Mouse (Mus musculus): ENCODE measurements at regions not wholly inside any gene's neighbourhood (a gene's known extent, or its start where the extent isn't known, plus 50 kb on each side); places are given as distances from the start of the nearest gene placed in this dataset.

GRCm38 (mm10) chr2:173334856-173335595 lies 58.7 kb upstream of the Pmepa1 start:
- H3K27me3 ChIP-seq (ENCODE audit: control insufficient read depth, insufficient read depth, low read length): no peaks in the 10 kb centered on the region
- peak overlapping the region; percentile 6 for H3K27ac ChIP-seq
- H3K36me3 ChIP-seq (ENCODE audit: control insufficient read depth, insufficient read depth, low read length): no peaks in the 10 kb centered on the region
- peak; percentile 41 for DNase-seq
- 51% methylated on average over 15 of the region's 15 CpGs for WGBS
- H3K4me1 ChIP-seq (ENCODE audit: control insufficient read depth, insufficient read depth, low read length): peaks cover 16% of the 10 kb centered on the region
- TF ChIP-seq POLR2A (IDR thresholded peaks at IDR 0.05; ENCODE audit: insufficient read depth, low read depth, low read length) (no peak), CTCF (IDR thresholded peaks at IDR 0.05) (peak; percentile 3; the same call in 1 of the 2 replicates)
- no peaks in the 10 kb centered on the region for H3K79me2 ChIP-seq (replicated peaks; ENCODE audit: control insufficient read depth, insufficient read depth, low read length)
- intact Hi-C loops (cut with DNase I): loop anchor here (2.0 to 5.0 kb wide), 3 partner anchors 18 to 103 kb away; no protein-coding TSS in a partner anchor
- peak overlapping the region; percentile 17; the same call in 1 of the 2 replicates for H3K9ac ChIP-seq (ENCODE audit: low read depth, low read length)
- no peak overlapping the region for H3K4me3 ChIP-seq

GRCm38 (mm10) chr2:173335859-173336258 lies 59.5 kb upstream of the Pmepa1 start:
- no peaks in the 10 kb centered on the region for H3K79me2 ChIP-seq (replicated peaks; ENCODE audit: control insufficient read depth, insufficient read depth, low read length)
- no peaks in the 10 kb centered on the region for H3K27me3 ChIP-seq (ENCODE audit: control insufficient read depth, insufficient read depth, low read length)
- WGBS: under 1% methylated on average over 10 of the region's 10 CpGs
- no peaks in the 10 kb centered on the region for H3K36me3 ChIP-seq (ENCODE audit: control insufficient read depth, insufficient read depth, low read length)
- peaks cover 16% of the 10 kb centered on the region for H3K4me1 ChIP-seq (ENCODE audit: control insufficient read depth, insufficient read depth, low read length)
- TF ChIP-seq CTCF (IDR thresholded peaks at IDR 0.05) (no peak), EP300 (IDR thresholded peaks at IDR 0.05; ENCODE audit: insufficient read depth, low read depth, low read length) (peak; percentile 87)
- intact Hi-C loops (cut with DNase I): loop anchor here (2.0 to 5.0 kb wide), 4 partner anchors 17 to 104 kb away; partner anchors contain the start of gene Pmepa1
- H3K4me3 ChIP-seq: no peak overlapping the region
- DNase-seq: peak; percentile 88 to 91
- peak overlapping the region; percentile 6; the same call in 1 of the 2 replicates for H3K27ac ChIP-seq
- H3K9ac ChIP-seq (ENCODE audit: low read depth, low read length): no peak overlapping the region; the same call in 1 of the 2 replicates

- intact Hi-C loops (cut with DNase I): loop anchor here (2.0 to 5.0 kb wide), 2 partner anchors 61 to 105 kb away; partner anchors contain the start of gene Pmepa1
- Histone ChIP-seq H3K36me3 (ENCODE audit: control insufficient read depth, insufficient read depth, low read length) (no peaks in the 10 kb centered on the region), H3K27me3 (ENCODE audit: control insufficient read depth, insufficient read depth, low read length) (no peaks in the 10 kb centered on the region), H3K27ac (no peak overlapping the region), H3K4me3 (no peak overlapping the region), H3K4me1 (ENCODE audit: control insufficient read depth, insufficient read depth, low read length) (peaks cover 16% of the 10 kb centered on the region), H3K9ac (ENCODE audit: low read depth, low read length) (no peak overlapping the region), H3K79me2 (replicated peaks; ENCODE audit: control insufficient read depth, insufficient read depth, low read length) (no peaks in the 10 kb centered on the region)
- DNase-seq: peak; percentile 40 to 66
- WGBS: 45% methylated on average over 5 of the region's 5 CpGs
- TF ChIP-seq EP300 (IDR thresholded peaks at IDR 0.05; ENCODE audit: insufficient read depth, low read depth, low read length) (peak; percentile 75; the same call in 1 of the 2 replicates), CTCF (IDR thresholded peaks at IDR 0.05) (no peak)
Observed at GRCm38 (mm10) chr2:173337666-173338065, 61.3 kb upstream of the Pmepa1 start.

GRCm38 (mm10) chr2:173338671-173339070 lies 62.3 kb upstream of the Pmepa1 start:
- H3K4me1 ChIP-seq (ENCODE audit: control insufficient read depth, insufficient read depth, low read length): peaks cover 18% of the 10 kb centered on the region
- no peak overlapping the region for H3K9ac ChIP-seq (ENCODE audit: low read depth, low read length)
- intact Hi-C loops (cut with DNase I): loop anchor here (5.0 kb wide), 1 partner anchor 106 kb away; no protein-coding TSS in a partner anchor
- peak overlapping the region; percentile 48 for H3K27ac ChIP-seq
- TF ChIP-seq CTCF (IDR thresholded peaks at IDR 0.05) (no peak), EP300 (IDR thresholded peaks at IDR 0.05; ENCODE audit: insufficient read depth, low read depth, low read length) (no peak), POLR2A (IDR thresholded peaks at IDR 0.05; ENCODE audit: insufficient read depth, low read depth, low read length) (no peak)
- no peak overlapping the region for H3K4me3 ChIP-seq
- 55% methylated on average over 5 of the region's 5 CpGs for WGBS
- H3K36me3 ChIP-seq (ENCODE audit: control insufficient read depth, insufficient read depth, low read length): no peaks in the 10 kb centered on the region
- no peaks in the 10 kb centered on the region for H3K79me2 ChIP-seq (replicated peaks; ENCODE audit: control insufficient read depth, insufficient read depth, low read length)
- no peaks in the 10 kb centered on the region for H3K27me3 ChIP-seq (ENCODE audit: control insufficient read depth, insufficient read depth, low read length)
- DNase-seq: peak; percentile 75 to 82

- 80% methylated on average over 3 of the region's 3 CpGs for WGBS
- no peak for DNase-seq
- intact Hi-C loops (cut with DNase I): loop anchor here (5.0 kb wide), 1 partner anchor 107 kb away; no protein-coding TSS in a partner anchor
- TF ChIP-seq POLR2A (IDR thresholded peaks at IDR 0.05; ENCODE audit: insufficient read depth, low read depth, low read length) (no peak), CTCF (IDR thresholded peaks at IDR 0.05) (peak; percentile 24; the same call in 1 of the 2 replicates), EP300 (IDR thresholded peaks at IDR 0.05; ENCODE audit: insufficient read depth, low read depth, low read length) (no peak)
- H3K4me3 ChIP-seq: no peak overlapping the region
- H3K27ac ChIP-seq: peak overlapping the region; percentile 33
- H3K79me2 ChIP-seq (replicated peaks; ENCODE audit: control insufficient read depth, insufficient read depth, low read length): no peaks in the 10 kb centered on the region
- H3K36me3 ChIP-seq (ENCODE audit: control insufficient read depth, insufficient read depth, low read length): no peaks in the 10 kb centered on the region
- H3K4me1 ChIP-seq (ENCODE audit: control insufficient read depth, insufficient read depth, low read length): peaks cover 18% of the 10 kb centered on the region
- no peaks in the 10 kb centered on the region for H3K27me3 ChIP-seq (ENCODE audit: control insufficient read depth, insufficient read depth, low read length)
- H3K9ac ChIP-seq (ENCODE audit: low read depth, low read length): no peak overlapping the region
Observed at GRCm38 (mm10) chr2:173339211-173339610, 62.9 kb upstream of the Pmepa1 start.

- WGBS: 69% methylated on average over 26 of the region's 26 CpGs
Observed at GRCm38 (mm10) chr2:173340044-173340601, 63.8 kb upstream of the Pmepa1 start.

More at GRCm38 (mm10) chr2:173340044-173340601, 63.8 kb upstream of the Pmepa1 start:
- no peak for DNase-seq
- Histone ChIP-seq H3K79me2 (replicated peaks; ENCODE audit: control insufficient read depth, insufficient read depth, low read length) (no peaks in the 10 kb centered on the region), H3K27ac (no peak overlapping the region), H3K4me1 (ENCODE audit: control insufficient read depth, insufficient read depth, low read length) (peaks cover 18% of the 10 kb centered on the region), H3K36me3 (ENCODE audit: control insufficient read depth, insufficient read depth, low read length) (no peaks in the 10 kb centered on the region), H3K27me3 (ENCODE audit: control insufficient read depth, insufficient read depth, low read length) (no peaks in the 10 kb centered on the region), H3K9ac (ENCODE audit: low read depth, low read length) (no peak overlapping the region), H3K4me3 (no peak overlapping the region)
- TF ChIP-seq EP300 (IDR thresholded peaks at IDR 0.05; ENCODE audit: insufficient read depth, low read depth, low read length): no peak
- no peak for TF ChIP-seq CTCF (IDR thresholded peaks at IDR 0.05)
- TF ChIP-seq POLR2A (IDR thresholded peaks at IDR 0.05; ENCODE audit: insufficient read depth, low read depth, low read length): no peak
- intact Hi-C loops (cut with DNase I): no loop called here
